Comparison of ENCODE assay signal across 7 mouse cellular contexts in the genomic region with DNA sequence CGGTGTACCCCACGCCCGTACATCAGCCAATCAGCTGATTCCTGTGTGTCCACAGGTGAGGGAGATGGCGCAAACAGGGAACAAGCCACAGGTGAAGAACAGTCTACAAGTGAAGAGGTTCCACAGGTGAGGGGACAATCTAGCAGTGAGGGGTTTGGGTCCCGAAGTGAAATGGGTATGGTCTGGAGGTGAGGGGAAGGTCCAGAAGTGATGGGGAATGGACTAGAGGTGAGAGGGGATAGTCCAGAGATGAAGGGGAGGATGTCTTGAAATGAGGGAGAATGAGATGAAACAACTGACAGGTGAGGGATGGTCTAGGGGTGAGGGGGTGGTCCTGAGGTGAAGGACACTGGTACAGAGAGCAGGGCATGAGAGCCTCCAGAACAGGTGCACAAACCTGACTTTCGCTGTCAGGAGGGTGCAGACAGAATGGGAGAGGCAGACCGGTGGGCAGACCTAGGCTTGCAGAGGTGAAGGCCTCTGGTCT. TPM values are rescaled to one million over a fixed set of nuclear protein-coding genes. Genes with fewer than 3 reads are reported as not detected.
DNase-seq lines count a peak whose midpoint lies in the region; ATAC-seq and TF ChIP-seq lines count a peak whose summit lies in the region.

No protein-coding gene starts in this region.

- DNase-seq in lung, embryonic 14.5 days = no peak
- no peak for DNase-seq in lung, postnatal 25 days (ENCODE audit: low spot score)
- no peak for DNase-seq in thymus, postnatal 10 days (ENCODE audit: low spot score in 2 of 2)

- WGBS in lung, embryonic 14.5 days = 25% methylated on average over 7 of the region's 7 CpGs
- 27% methylated on average over 7 of the region's 7 CpGs for WGBS in intestine, postnatal 0 days
- 25% methylated on average over 7 of the region's 7 CpGs for WGBS in neural tube, embryonic 15.5 days

- H3K27ac ChIP-seq in lung, embryonic 14.5 days (ENCODE audit: low read depth) = no peak overlapping the region
- H3K27ac ChIP-seq in embryonic fibroblast, embryonic 13.5 days (ENCODE audit: insufficient read depth, low read length) = no peak overlapping the region
- H3K27ac ChIP-seq in intestine, postnatal 0 days (ENCODE audit: low read depth, low read length) = no peak overlapping the region
- no peak overlapping the region; the same call in 1 of the 2 replicates for H3K27ac ChIP-seq in neural tube, embryonic 15.5 days (replicated peaks)

- peak; percentile 55; the same call in 1 of the 2 replicates for TF ChIP-seq POLR2A in embryonic fibroblast, embryonic 13.5 days (IDR thresholded peaks at IDR 0.05; ENCODE audit: low read depth, low read length)

- peaks cover 6% of the 10 kb centered on the region for H3K4me1 ChIP-seq in lung, embryonic 14.5 days (ENCODE audit: insufficient read depth)
- H3K4me1 ChIP-seq in embryonic fibroblast, embryonic 13.5 days (ENCODE audit: control insufficient read depth, insufficient read depth, low read length) = peaks cover 3% of the 10 kb centered on the region; the same call in 1 of the 2 replicates
- peaks cover 5% of the 10 kb centered on the region; the same call in 1 of the 2 replicates for H3K4me1 ChIP-seq in intestine, postnatal 0 days (replicated peaks; ENCODE audit: control insufficient read depth, insufficient read depth, low read length)
- peaks cover 31% of the 10 kb centered on the region for H3K4me1 ChIP-seq in neural tube, embryonic 15.5 days

- H3K9ac ChIP-seq in lung, embryonic 14.5 days = peak overlapping the region; percentile 95
- H3K9ac ChIP-seq in intestine, postnatal 0 days (ENCODE audit: low read depth, low read length) = peak overlapping the region; percentile 86; the same call in 1 of the 2 replicates
- peak overlapping the region; percentile 78 for H3K9ac ChIP-seq in neural tube, embryonic 15.5 days (replicated peaks)

- TF ChIP-seq CTCF in lung, embryonic 14.5 days (IDR thresholded peaks at IDR 0.05; ENCODE audit: low read depth) = no peak
- no peak for TF ChIP-seq CTCF in embryonic fibroblast, embryonic 13.5 days (IDR thresholded peaks at IDR 0.05; ENCODE audit: borderline replicate concordance, insufficient read depth, low read length)
- no peak for TF ChIP-seq CTCF in intestine, postnatal 0 days (IDR thresholded peaks at IDR 0.05; ENCODE audit: low read depth)

- H3K9me3 ChIP-seq in lung, embryonic 14.5 days (ENCODE audit: low read depth, low read length) = no peaks in the 10 kb centered on the region
- no peaks in the 10 kb centered on the region for H3K9me3 ChIP-seq in intestine, postnatal 0 days (ENCODE audit: control insufficient read depth)
- H3K9me3 ChIP-seq in neural tube, embryonic 15.5 days (replicated peaks) = 0 out of 2 replicates have a peak, but pooled peaks cover 5% of the 10 kb centered on the region

- peak; percentile 47 for ATAC-seq in lung, embryonic 14.5 days (ENCODE audit: insufficient read depth)
- no peak for ATAC-seq in intestine, postnatal 0 days
- ATAC-seq in neural tube, embryonic 15.5 days (ENCODE audit: low FRiP score) = no peak; the same call in 1 of the 2 replicates
- no peak for ATAC-seq in frontal cortex, adult (ENCODE audit: low TSS enrichment)

- H3K27me3 ChIP-seq in lung, embryonic 14.5 days (ENCODE audit: insufficient read depth, low read length) = no peaks in the 10 kb centered on the region
- no peaks in the 10 kb centered on the region for H3K27me3 ChIP-seq in intestine, postnatal 0 days (replicated peaks; ENCODE audit: control insufficient read depth, insufficient read depth, low read length)
- H3K27me3 ChIP-seq in neural tube, embryonic 15.5 days (replicated peaks) = no peaks in the 10 kb centered on the region

- H3K36me3 ChIP-seq in lung, embryonic 14.5 days (ENCODE audit: insufficient read depth) = 0 out of 2 replicates have a peak, but pooled peaks cover 6% of the 10 kb centered on the region
- no peaks in the 10 kb centered on the region for H3K36me3 ChIP-seq in intestine, postnatal 0 days (ENCODE audit: control insufficient read depth, insufficient read depth)
- H3K36me3 ChIP-seq in neural tube, embryonic 15.5 days = peaks cover 1% of the 10 kb centered on the region; the same call in 1 of the 2 replicates

- H3K4me3 ChIP-seq in lung, embryonic 14.5 days (ENCODE audit: low read depth, low read length) = peak overlapping the region; percentile 98
- H3K4me3 ChIP-seq in embryonic fibroblast, embryonic 13.5 days (ENCODE audit: insufficient read depth, low read length) = peak overlapping the region; percentile 77
- peak overlapping the region; percentile 88 for H3K4me3 ChIP-seq in intestine, postnatal 0 days (ENCODE audit: low read depth, low read length)
- H3K4me3 ChIP-seq in neural tube, embryonic 15.5 days (replicated peaks) = peak overlapping the region; percentile 83

- peak overlapping the region; percentile 91 for H3K4me2 ChIP-seq in lung, embryonic 14.5 days
- H3K4me2 ChIP-seq in intestine, postnatal 0 days (replicated peaks; ENCODE audit: low read depth) = peak overlapping the region; percentile 93
- H3K4me2 ChIP-seq in neural tube, embryonic 15.5 days = peak overlapping the region; percentile 85

RNA-seq across cellular contexts. Expression of a gene that starts 0.3 kb away (rescaled TPM):
- polyA plus RNA-seq in lung, embryonic 14.5 days (2014; fragmentation: Nextera tagmentation; extraction: Ambion mirVana) = 49.6 and 55.3 TPM in 2 replicates
- 24.7 and 33.6 TPM in 2 replicates for polyA plus RNA-seq in embryonic fibroblast, embryonic 13.5 days (2011; ENCODE audit: insufficient read length, low read depth, missing spikeins)
- polyA plus RNA-seq in intestine, postnatal 0 days (2015; fragmentation: Nextera tagmentation; extraction: Ambion mirVana) = 15.6 and 16.2 TPM in 2 replicates
- 61.7 and 68.6 TPM in 2 replicates for polyA plus RNA-seq in neural tube, embryonic 15.5 days (2015; fragmentation: Nextera tagmentation; extraction: Ambion mirVana)

RNA-seq across cellular contexts. Expression of a gene that starts 21.7 kb away (rescaled TPM):
- 34.9 and 37.1 TPM in 2 replicates for polyA plus RNA-seq in lung, embryonic 14.5 days (2014; fragmentation: Nextera tagmentation; extraction: Ambion mirVana)
- polyA plus RNA-seq in embryonic fibroblast, embryonic 13.5 days (2011; ENCODE audit: insufficient read length, low read depth, missing spikeins) = 23.5 and 39.4 TPM in 2 replicates
- polyA plus RNA-seq in intestine, postnatal 0 days (2015; fragmentation: Nextera tagmentation; extraction: Ambion mirVana) = 141 TPM in 2 replicates
- 23.7 and 26.2 TPM in 2 replicates for polyA plus RNA-seq in neural tube, embryonic 15.5 days (2015; fragmentation: Nextera tagmentation; extraction: Ambion mirVana)

RNA-seq across cellular contexts. Expression of a gene that starts 31.9 kb away (rescaled TPM):
- polyA plus RNA-seq in lung, embryonic 14.5 days (2014; fragmentation: Nextera tagmentation; extraction: Ambion mirVana) = not detected in 2 replicates
- not detected in 2 replicates for polyA plus RNA-seq in embryonic fibroblast, embryonic 13.5 days (2011; ENCODE audit: insufficient read length, low read depth, missing spikeins)
- not detected in 2 replicates for polyA plus RNA-seq in intestine, postnatal 0 days (2015; fragmentation: Nextera tagmentation; extraction: Ambion mirVana)
- polyA plus RNA-seq in neural tube, embryonic 15.5 days (2015; fragmentation: Nextera tagmentation; extraction: Ambion mirVana) = 0.37 TPM in 1 of 2 replicates, not detected in the other

RNA-seq across cellular contexts. Expression of a gene that starts 58.5 kb away (rescaled TPM):
- polyA plus RNA-seq in lung, embryonic 14.5 days (2014; fragmentation: Nextera tagmentation; extraction: Ambion mirVana) = not detected in 2 replicates
- polyA plus RNA-seq in embryonic fibroblast, embryonic 13.5 days (2011; ENCODE audit: insufficient read length, low read depth, missing spikeins) = 0.19 TPM in 1 of 2 replicates, not detected in the other
- 0.05 TPM in 2 replicates for polyA plus RNA-seq in intestine, postnatal 0 days (2015; fragmentation: Nextera tagmentation; extraction: Ambion mirVana)
- 0.40 and 0.55 TPM in 2 replicates for polyA plus RNA-seq in neural tube, embryonic 15.5 days (2015; fragmentation: Nextera tagmentation; extraction: Ambion mirVana)
